Mouse (Mus musculus): ENCODE data around the gene Srp68.
"Not testable (repeated sequence)": the region's sequence is repeated elsewhere in the genome, so short reads cannot be mapped to it uniquely, and the experiment has no call there.

Gene Srp68

GRCm38 (mm10) chr11:116282912-116283521 lies 9.0 kb upstream of the Srp68 start:
- no peak for DNase-seq

- no peak for DNase-seq
Measured at GRCm38 (mm10) chr11:116282089-116282488, 8.1 kb upstream of the Srp68 start.

DNA sequence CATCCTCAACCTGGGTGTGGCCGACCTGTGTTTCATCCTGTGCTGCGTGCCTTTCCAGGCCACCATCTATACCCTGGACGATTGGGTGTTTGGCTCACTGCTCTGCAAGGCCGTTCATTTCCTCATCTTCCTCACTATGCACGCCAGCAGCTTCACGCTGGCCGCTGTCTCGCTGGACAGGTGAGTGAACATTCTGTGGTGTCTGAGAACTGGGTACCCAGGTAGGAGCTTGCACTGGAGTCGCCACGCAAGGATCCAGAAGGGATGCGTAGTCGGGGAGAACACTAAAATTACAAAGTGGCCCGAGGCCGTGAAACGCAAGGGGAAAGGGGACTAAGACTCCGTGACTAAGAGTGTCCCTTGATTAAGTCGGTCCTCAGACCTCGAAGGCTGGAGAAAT lies 7.7 kb upstream of the Srp68 start:
- no peak for DNase-seq

DNA sequence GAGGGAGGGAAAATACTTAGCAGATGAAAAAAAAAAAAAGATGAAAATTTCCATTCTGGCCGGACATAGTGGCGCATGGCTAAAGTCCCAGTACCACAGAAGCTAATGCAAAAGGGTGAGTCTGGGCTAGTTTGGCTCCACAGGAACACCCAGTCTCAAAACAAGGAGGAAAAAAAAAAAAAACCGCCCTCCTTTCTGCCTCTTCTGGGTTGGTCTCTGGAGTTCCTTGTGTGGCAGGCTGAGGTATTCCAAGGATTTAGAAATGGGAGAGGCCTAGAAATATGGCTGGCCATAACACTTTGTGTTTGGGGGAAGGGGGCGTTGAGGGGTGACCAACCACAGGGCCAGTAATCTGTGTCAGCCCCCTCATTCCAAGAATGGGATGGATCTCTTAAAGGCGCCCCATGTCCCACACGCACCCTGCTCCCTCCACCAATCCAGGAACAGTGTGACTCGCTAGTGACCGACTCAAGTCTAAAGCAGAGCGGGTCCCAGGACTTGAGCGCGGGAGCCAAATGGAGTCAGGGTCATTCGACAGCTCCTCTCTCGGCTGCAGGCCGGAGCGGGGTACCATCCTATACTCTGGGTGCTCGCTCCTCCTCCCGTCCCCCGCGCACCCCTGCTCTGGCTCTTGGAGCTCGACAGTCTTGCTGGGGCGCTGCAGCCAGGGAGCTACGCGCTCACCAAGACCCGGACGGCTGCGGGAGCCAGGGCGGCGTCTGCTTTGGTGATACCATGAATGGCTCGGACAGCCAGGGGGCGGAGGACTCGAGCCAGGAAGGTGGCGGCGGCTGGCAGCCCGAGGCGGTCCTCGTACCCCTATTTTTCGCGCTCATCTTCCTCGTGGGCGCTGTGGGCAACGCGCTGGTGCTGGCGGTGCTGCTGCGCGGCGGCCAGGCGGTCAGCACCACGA lies 7.0 kb upstream of the Srp68 start, which contains the start of gene Galr2:
Gene Galr2, plus strand, starts transcription at position 189 of the 913 bp plus-strand sequence.
- DNase-seq: no peak

DNA sequence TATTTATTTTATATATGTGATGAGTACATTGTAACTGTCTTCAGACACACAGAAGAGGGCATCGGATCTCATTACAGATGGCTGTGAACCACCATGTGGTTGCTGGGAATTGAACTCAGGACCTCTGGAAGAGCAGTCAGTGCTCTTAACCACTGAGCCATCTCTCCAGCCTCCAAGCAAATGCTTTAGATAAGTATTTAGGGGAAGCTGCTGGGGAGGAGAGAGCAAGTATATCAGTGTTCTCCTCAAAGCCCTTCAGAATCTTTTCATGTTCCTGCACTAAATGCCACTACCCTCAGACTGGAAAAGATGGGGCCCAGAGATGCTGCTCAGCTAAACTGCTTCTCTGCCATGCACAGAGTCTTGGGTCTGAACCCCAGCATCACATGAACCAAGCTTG lies 3.2 kb upstream of the Srp68 start:
- DNase-seq: not testable (repeated sequence)

DNA sequence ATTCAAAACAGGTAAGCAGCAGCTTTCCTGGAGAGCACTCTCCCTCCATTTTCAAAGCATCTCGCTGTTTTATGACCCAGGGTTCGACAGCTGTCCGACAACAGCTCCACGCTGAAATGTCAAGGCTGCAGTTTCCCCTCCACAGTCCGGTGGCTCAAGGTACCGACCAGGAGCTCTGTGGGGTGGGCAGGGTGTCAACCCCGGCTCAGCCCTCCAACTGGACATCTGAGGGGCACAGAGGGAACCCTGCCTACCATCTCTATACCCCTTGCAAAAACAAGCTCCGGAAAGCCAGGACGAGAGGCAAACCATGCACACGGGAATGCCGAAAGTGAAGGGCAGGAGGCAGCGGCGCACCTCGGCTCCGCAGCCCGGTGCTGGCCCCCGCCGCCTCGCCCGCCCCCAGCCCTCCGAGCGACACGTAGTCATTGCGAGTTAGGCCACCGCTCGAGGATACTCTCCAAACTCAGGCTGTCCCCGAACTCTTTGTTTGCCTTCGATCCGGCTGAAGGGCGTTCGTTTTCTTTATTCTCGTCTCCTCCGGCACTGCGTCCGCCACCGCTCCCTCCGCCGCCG lies 460 bp downstream of the Srp68 start:
- DNase-seq: no peak

GRCm38 (mm10) chr11:116272589-116273468 lies 1.2 kb downstream of the Srp68 start:
- no peak for DNase-seq

GRCm38 (mm10) chr11:116269560-116269959 lies 4.5 kb downstream of the Srp68 start:
- no peak for DNase-seq

DNA sequence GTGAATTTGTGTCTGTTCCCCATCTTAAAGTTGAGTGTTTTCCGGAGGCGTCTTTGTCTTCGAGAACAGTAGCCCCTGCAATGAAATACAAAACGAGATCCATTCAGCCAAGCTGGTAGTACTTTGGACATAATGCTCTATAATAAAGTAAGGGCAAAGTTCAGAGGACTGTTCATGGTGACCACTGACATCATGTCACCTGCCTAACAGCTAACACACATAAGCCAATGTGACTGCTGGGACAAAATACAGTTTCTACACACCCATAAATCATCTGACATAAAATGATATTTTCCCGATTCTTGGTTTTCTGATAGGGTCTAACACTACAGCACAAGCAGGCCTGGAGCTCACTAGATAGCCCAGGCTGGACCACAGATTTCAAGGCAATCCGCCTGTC lies 5.7 kb downstream of the Srp68 start:
- no peak for DNase-seq

DNA sequence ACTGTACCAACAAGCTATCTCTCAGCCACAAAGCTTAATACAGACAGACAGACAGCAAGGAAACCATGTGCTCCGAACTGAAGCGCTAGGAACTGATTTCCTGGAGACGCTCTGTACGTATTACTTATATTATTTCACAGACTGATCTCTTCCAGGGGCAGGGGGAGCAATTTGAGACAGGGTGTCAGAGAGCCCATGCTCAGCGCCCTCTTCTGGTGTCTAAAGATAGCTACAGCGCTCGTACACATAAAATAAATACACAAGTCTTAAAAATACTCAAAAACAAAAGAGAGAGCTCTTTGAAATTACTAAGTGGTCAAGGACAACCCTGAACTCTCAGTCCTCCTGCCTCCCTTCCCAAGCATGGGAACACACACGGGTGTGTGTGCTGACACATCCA lies 6.4 kb downstream of the Srp68 start:
- DNase-seq: no peak

GRCm38 (mm10) chr11:116265850-116266249 lies 8.2 kb downstream of the Srp68 start:
- no peak for DNase-seq

GRCm38 (mm10) chr11:116265352-116265751 lies 8.7 kb downstream of the Srp68 start:
- peak; percentile 37 for DNase-seq

DNA sequence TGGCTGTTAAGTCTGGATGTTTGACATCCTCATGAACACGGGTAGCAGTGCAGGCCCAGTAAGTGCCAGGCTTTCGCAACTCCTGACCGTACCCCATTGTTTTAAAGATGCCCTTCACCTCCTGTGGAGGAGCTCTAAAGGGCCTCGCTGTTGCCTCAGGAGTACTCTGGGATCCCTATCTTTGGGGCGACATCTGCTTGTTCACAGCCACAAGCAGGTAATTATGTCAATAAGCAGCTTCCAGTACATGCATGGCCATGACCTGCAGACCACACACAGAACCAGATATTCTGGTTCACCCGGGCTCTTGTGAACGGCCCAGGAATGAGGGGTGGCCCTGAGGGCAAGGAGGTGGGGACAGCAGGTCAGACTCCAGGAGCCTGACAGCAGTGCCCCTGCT lies 13.8 kb downstream of the Srp68 start:
- DNase-seq: no peak

DNA sequence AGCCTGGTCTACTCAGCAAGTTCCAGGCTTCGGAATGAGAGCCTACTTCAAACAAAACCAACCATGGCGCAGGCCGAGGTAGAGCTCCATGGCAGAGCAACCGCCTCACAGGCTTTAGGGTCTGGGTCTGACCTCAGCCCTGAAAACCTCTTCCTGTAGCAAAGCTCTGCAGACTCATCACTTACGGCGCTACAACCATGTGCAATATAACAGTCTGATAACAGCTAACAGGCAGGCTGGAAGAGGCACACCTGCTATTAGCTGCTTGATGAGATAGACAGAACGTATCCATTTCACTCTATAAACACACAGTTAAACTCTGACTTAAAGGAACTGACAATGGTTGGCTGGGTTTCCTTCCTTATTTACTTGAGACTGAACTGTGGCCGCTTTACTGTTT lies 14.6 kb downstream of the Srp68 start:
- no peak for DNase-seq

- DNase-seq: no peak
Measured at GRCm38 (mm10) chr11:116255982-116256675, 17.9 kb downstream of the Srp68 start.

DNA sequence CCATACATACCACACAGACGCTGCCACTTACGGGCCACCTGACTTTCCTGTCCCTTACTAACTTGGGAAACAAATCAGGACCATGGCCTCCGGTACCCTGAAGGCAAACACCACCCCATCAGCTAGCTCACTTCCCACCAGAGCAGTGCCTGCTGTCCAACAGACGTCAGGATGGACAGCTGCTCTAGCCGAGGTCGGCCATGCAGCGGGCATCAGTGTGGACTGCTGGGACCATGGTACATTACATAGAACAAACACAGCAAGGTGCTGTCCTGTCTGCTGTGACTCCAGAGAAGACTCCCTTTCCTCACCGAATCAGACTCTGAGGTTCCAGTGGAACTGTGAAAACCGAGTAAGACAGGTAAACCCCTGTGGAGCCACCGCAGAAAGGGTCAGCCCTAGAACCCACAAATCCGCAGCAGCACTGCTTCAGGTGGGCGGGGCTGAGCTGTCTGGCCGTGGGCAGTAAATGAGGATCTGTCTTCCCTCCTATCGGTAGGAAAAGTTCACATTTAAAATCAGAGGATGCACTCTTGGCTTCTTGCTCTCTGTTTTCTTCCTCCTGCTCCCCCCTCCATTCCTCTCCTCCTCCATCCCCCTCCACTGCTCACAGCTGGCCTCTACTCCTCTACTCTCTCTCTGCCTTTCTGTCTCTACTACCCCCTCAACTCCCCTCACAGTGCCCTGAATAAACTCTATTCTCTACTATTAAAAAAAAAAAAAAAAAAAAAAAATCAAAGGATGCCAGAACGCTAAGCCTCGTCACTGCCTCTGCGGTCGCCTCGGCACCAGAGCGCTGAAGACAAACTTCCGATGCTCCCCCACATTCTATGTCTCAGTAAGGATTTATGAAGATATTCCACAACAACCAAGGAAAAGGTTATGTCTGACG lies 18.7 kb downstream of the Srp68 start:
- DNase-seq: no peak

DNA sequence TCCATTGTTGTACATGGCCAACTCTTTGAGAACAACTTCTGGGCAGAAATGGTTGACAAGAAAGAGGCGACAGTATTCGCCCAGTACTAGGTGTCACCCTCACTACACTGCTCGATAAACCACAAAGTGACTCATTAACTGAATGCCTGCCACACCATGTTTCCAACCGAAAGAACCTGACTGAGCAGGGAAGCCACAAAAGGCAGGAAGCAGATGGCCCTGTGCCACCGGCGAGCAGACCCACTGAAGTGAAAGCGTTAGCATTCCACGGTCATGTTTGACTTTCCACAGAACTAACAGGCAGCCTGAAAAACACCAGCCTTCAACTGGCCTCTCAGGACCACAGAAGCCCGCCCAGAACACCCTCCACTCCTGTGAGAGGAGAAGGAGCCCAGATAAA lies 19.4 kb downstream of the Srp68 start:
- no peak for DNase-seq

GRCm38 (mm10) chr11:116253076-116253600 lies 20.9 kb downstream of the Srp68 start:
- DNase-seq: no peak

DNA sequence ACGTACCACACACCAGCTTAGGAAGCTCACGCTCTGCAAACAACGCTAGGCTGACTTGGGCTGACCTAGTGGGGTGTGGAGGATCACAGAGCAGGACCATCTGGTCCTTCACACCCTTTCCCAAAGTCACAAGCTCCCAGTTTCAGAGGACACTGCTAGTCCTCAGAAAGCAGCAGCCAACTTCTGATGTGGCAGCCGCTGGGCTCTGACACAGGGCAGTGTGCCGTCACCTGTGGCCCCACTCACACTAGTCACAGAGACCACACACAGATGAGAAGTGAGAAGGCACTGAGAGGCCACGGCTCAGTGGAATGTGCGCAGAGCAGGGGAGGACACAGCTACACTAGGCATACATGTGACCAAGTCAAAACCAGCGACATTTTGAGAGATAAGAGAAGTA lies 23.1 kb downstream of the Srp68 start:
- DNase-seq: no peak

DNA sequence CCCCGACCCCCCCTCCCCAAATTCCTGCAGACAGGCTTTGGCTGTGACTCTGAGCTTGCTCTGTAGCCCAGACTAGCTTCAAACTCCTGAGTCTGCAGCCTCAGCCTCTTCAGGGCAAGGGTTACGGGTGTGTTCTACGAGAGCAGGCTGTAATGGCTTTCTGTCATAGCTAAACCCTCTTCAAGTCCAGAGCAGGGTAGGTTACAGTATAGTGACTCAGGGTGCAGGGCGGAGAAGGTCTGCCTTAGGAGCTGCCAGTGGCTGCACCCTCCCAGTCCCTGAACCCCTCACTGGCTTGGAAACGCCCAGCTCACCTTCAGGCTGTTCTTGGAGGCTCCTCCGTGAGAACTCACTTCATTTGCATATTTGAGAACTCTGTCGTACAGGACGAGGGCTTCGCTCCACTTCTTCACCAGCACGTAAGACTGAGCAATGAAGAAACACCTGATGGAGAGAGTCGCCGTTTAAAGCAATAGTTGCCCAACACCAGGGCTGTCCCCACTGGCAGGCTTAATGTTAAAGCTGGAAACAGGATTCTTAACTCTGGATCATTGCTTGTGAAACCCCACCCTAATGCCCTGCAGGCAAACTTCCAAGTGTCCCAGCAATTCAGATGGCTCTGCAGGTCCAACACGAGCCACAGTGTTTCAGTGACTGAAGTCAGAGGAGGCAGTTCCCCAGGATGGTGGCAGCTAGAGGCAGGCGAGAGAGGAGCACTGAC lies 26.4 kb downstream of the Srp68 start:
- DNase-seq: no peak

Data from right cerebral cortex, postnatal 14 days (tissue).